Mouse (Mus musculus) kidney, adult 2 months (tissue): ENCODE results near the gene Megf8. TPM values are rescaled to one million over a fixed set of nuclear protein-coding genes. Genes with fewer than 3 reads are reported as not detected.

ENCODE experiments used
- DNase-seq: peaks from one replicate; pipeline ENCODE4 v3.0.0; 2021
- H3K27ac ChIP-seq: fragments of 200-500 bp; 2 replicates; pipeline ENCODE4 v1.5.1; 2012; ENCODE audit warnings: low read depth, low read length, control low read depth, inconsistent platforms; ENCODE audit not compliant: insufficient read depth
- H3K27me3 ChIP-seq: fragments of 200-500 bp; replicated peaks from 2 replicates; pipeline ENCODE4 v1.6.1; 2012; ENCODE audit warnings: mild to moderate bottlenecking, moderate library complexity, low read length, inconsistent platforms; ENCODE audit not compliant: control insufficient read depth, insufficient read depth
- H3K36me3 ChIP-seq: fragments of 200-500 bp; 2 replicates; pipeline ENCODE4 v1.6.1; 2012; ENCODE audit warnings: mild to moderate bottlenecking, moderate library complexity, low read length, inconsistent platforms; ENCODE audit not compliant: control insufficient read depth, insufficient read depth
- H3K4me1 ChIP-seq: fragments of 200-500 bp; 2 replicates; pipeline ENCODE4 v1.6.1; 2011; ENCODE audit warnings: low read length; ENCODE audit not compliant: control insufficient read depth, insufficient read depth
- H3K4me3 ChIP-seq: fragments of 200-500 bp; 2 replicates; pipeline ENCODE4 v1.5.1; 2011; ENCODE audit warnings: mild to moderate bottlenecking, low read depth, low read length, control low read depth; ENCODE audit not compliant: insufficient read depth
- CTCF ChIP-seq: fragments of 200-500 bp; conservative IDR thresholded peaks from 2 replicates; pipeline ENCODE4 v1.5.1; 2011; ENCODE audit warnings: low read depth, mild to moderate bottlenecking, control low read depth, low read length, moderate library complexity, mixed read lengths; ENCODE audit not compliant: insufficient read depth, insufficient read length
- POLR2A ChIP-seq: fragments of 200-500 bp; IDR thresholded peaks from one replicate; pipeline ENCODE4 v1.6.1; 2011; ENCODE audit warnings: low read depth, low read length, control low read depth
- WGBS: fragments of 180-500 bp; shearing (Covaris S2); methylation state at CpG from one replicate; pipeline ENCODE4 v1.1.7; 2018; 5-methylcytosine and 5-hydroxymethylcytosine counted together
- polyA plus RNA-seq: library from polyadenylated mRNA; depleted of rRNA; stranded (reverse); fragments of >200 nt; gene quantifications from 2 replicates; pipeline ENCODE4 v1.2.3, GENCODE M21; 2012

Megf8 gene
- polyA plus RNA-seq, 1 experiment = 23.5 TPM

GRCm38 (mm10) chr7:25363151-25363550 lies 46.2 kb downstream of the Megf8 start:
- 90% methylated on average over 19 of the region's 19 CpGs for WGBS
- Histone ChIP-seq H3K27me3 (no peaks in the 10 kb centered on the region), H3K27ac (no peak overlapping the region), H3K4me3 (no peak overlapping the region), H3K4me1 (no peaks in the 10 kb centered on the region), H3K36me3 (no peaks in the 10 kb centered on the region)
- TF ChIP-seq CTCF = 0 out of 2 replicates have a peak, but pooled peaks have one; percentile 19
- no peak for TF ChIP-seq POLR2A
- DNase-seq = no peak

GRCm38 (mm10) chr7:25363632-25364031 lies 46.7 kb downstream of the Megf8 start:
- WGBS = 93% methylated on average over 17 of the region's 17 CpGs
- no peaks in the 10 kb centered on the region for H3K27me3 ChIP-seq
- no peaks in the 10 kb centered on the region for H3K4me1 ChIP-seq
- no peak for DNase-seq
- TF ChIP-seq POLR2A = no peak
- TF ChIP-seq CTCF = no peak
- H3K27ac ChIP-seq = no peak overlapping the region
- no peak overlapping the region for H3K4me3 ChIP-seq
- H3K36me3 ChIP-seq = no peaks in the 10 kb centered on the region

- DNase-seq = no peak
- Histone ChIP-seq H3K27ac (no peak overlapping the region), H3K36me3 (no peaks in the 10 kb centered on the region), H3K27me3 (no peaks in the 10 kb centered on the region), H3K4me3 (no peak overlapping the region), H3K4me1 (no peaks in the 10 kb centered on the region)
- WGBS = 47% methylated on average over 13 of the region's 13 CpGs
- TF ChIP-seq POLR2A = no peak
- no peak for TF ChIP-seq CTCF
Observed at GRCm38 (mm10) chr7:25365937-25366625, 49.1 kb downstream of the Megf8 start.

GRCm38 (mm10) chr7:25367632-25368293 lies 50.8 kb downstream of the Megf8 start:
- TF ChIP-seq CTCF = peak; percentile 68
- TF ChIP-seq POLR2A = no peak
- peak; percentile 55 for DNase-seq
- 4% methylated on average over 33 of the region's 33 CpGs for WGBS
- Histone ChIP-seq H3K27ac (no peak overlapping the region), H3K4me1 (no peaks in the 10 kb centered on the region), H3K27me3 (no peaks in the 10 kb centered on the region), H3K4me3 (no peak overlapping the region), H3K36me3 (no peaks in the 10 kb centered on the region)

GRCm38 (mm10) chr7:25368333-25368732 lies 51.4 kb downstream of the Megf8 start:
- TF ChIP-seq POLR2A = no peak
- no peak for TF ChIP-seq CTCF
- Histone ChIP-seq H3K27ac (no peak overlapping the region), H3K36me3 (no peaks in the 10 kb centered on the region), H3K4me3 (no peak overlapping the region), H3K4me1 (no peaks in the 10 kb centered on the region), H3K27me3 (no peaks in the 10 kb centered on the region)
- no peak for DNase-seq
- WGBS = 24% methylated on average over 12 of the region's 12 CpGs

GRCm38 (mm10) chr7:25369058-25369749 lies 52.2 kb downstream of the Megf8 start, which contains the start of gene Cnfn:
Gene Cnfn, minus strand, starts transcription at chr7:25369724.
- Histone ChIP-seq H3K27ac (no peak within 1 kb of the TSS), H3K36me3 (no peaks in the 10 kb centered on the region), H3K4me1 (no peaks in the 10 kb centered on the region), H3K4me3 (no peak within 1 kb of the TSS), H3K27me3 (no peaks in the 10 kb centered on the region)
- no peak for TF ChIP-seq CTCF
- TF ChIP-seq POLR2A = no peak
- 51% methylated on average over 12 of the region's 12 CpGs for WGBS
- DNase-seq = no peak

- Histone ChIP-seq H3K4me1 (no peaks in the 10 kb centered on the region), H3K4me3 (no peak overlapping the region), H3K36me3 (no peaks in the 10 kb centered on the region), H3K27ac (no peak overlapping the region), H3K27me3 (no peaks in the 10 kb centered on the region)
- DNase-seq = no peak
- TF ChIP-seq CTCF (no peak), POLR2A (no peak)
- WGBS = 87% methylated on average over 5 of the region's 5 CpGs
Observed at GRCm38 (mm10) chr7:25372441-25372840, 55.5 kb downstream of the Megf8 start.
